Mouse (Mus musculus): ENCODE measurements around the gene Pex3.

DNA sequence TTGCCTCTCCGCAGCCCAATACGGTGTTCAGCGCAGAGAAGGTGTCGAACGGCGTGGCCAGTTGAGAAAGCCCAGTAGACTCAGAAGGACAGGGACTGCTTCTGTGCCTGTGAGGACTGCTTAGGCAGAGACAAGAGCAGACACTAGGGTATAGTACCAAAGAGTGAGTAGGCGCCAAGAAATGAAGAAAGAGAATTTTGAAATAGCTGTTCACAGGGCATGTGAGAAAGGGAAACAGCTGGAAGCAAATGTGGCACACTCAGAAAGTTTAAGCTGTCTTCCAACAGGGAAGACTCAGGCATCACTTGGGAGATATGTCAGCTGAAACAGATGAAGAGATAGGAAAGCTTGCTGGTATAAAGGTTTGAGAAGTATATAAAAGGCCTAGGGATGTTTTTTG, 16.2 kb downstream of the Pex3 start:
- TF ChIP-seq CTCF (IDR thresholded peaks at IDR 0.05; ENCODE audit: borderline replicate concordance, insufficient read depth, low read depth, low read length) (no peak), POLR2A (IDR thresholded peaks at IDR 0.05; ENCODE audit: borderline replicate concordance, insufficient read depth, low read length) (no peak)
